Mouse (Mus musculus) embryonic facial prominence, embryonic 14.5 days (tissue): ENCODE data around the gene Lyrm9. TPM values are rescaled to one million over a fixed set of nuclear protein-coding genes. Genes with fewer than 3 reads are reported as not detected.
A peak's percentile ranks its signal among the peaks of the same experiment; 100 is the strongest.

Source experiments
- ATAC-seq: fragments of 200-750 bp; cut with Nextera tagmentation; 2 replicates; pipeline ENCODE4 v1.8.0; 2017; ENCODE audit warnings: low read depth, moderate number of reproducible peaks, moderate TSS enrichment
- DNase-seq: peaks from one replicate; pipeline ENCODE4 v3.0.0-alpha.2; 2015; ENCODE audit warnings: low spot score
- H3K27ac ChIP-seq: fragments of 300-500 bp; sonication (generic); replicated peaks from 2 replicates; pipeline ENCODE4 v1.5.1; 2014; ENCODE audit warnings: low read depth, mild to moderate bottlenecking, low read length, moderate library complexity
- H3K27me3 ChIP-seq: fragments of 300-500 bp; sonication (generic); replicated peaks from 2 replicates; pipeline ENCODE4 v1.6.1; 2014; ENCODE audit warnings: low read length; ENCODE audit not compliant: control insufficient read depth, insufficient read depth
- H3K36me3 ChIP-seq: fragments of 300-500 bp; sonication (generic); 2 replicates; pipeline ENCODE4 v1.6.1; 2014; ENCODE audit warnings: low read length, mixed read lengths; ENCODE audit not compliant: control insufficient read depth, insufficient read depth
- H3K4me1 ChIP-seq: fragments of 300-500 bp; sonication (generic); 2 replicates; pipeline ENCODE4 v1.6.1; 2014; ENCODE audit warnings: antibody characterized with exemption, low read length; ENCODE audit not compliant: control insufficient read depth, insufficient read depth
- H3K4me2 ChIP-seq: fragments of 300-500 bp; sonication (generic); 2 replicates; pipeline ENCODE4 v1.6.1; 2014; ENCODE audit warnings: low read depth, mild to moderate bottlenecking, low read length, moderate library complexity, mixed read lengths
- H3K4me3 ChIP-seq: fragments of 300-500 bp; sonication (generic); 2 replicates; pipeline ENCODE4 v1.5.1; 2014; ENCODE audit warnings: low read depth, mild to moderate bottlenecking, low read length
- H3K9ac ChIP-seq: fragments of 300-500 bp; sonication (generic); 2 replicates; pipeline ENCODE4 v1.6.1; 2014; ENCODE audit warnings: low read depth, mild to moderate bottlenecking, low read length, moderate library complexity, mixed read lengths
- H3K9me3 ChIP-seq: fragments of 300-500 bp; sonication (generic); 2 replicates; pipeline ENCODE4 v1.6.1; 2016; ENCODE audit warnings: low read length; ENCODE audit not compliant: control insufficient read depth
- WGBS: fragments of 180-500 bp; shearing (Covaris S2); extraction: QIAGEN DNeasy Blood & Tissue Kit; methylation state at CpG from one replicate; pipeline ENCODE4 v1.1.7; 2014; 5-methylcytosine and 5-hydroxymethylcytosine counted together
- polyA plus RNA-seq: library from polyadenylated mRNA; unstranded; fragments of >200 nt; fragmentation: Nextera tagmentation; extraction: Ambion mirVana; gene quantifications from 2 replicates; pipeline ENCODE4 v1.2.1, GENCODE M21; 2014

The Lyrm9 gene
- polyA plus RNA-seq, 1 experiment from 2014 or later = 14.2 TPM

DNA sequence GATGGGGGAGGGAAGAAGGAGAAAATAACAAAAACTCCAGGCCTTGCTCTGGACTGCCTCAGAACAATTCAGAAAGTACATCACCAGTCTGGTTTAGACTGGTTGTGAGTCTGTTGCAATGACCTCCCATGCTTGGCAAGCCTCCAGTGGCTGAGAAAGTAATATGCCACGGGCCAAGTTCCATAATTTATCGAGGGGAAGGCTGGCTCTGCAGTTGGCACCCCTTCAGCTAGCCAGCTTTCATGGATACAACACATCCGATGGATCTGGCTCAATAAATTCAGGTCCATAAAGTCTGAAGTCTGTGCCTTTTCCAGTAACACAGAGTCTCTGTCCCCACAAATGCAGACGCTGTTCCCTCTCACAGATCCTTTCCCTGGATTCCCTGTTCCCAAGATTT lies 34.8 kb upstream of the Lyrm9 start:
- Histone ChIP-seq H3K27me3 (no peaks in the 10 kb centered on the region), H3K27ac (no peak overlapping the region), H3K9me3 (no peaks in the 10 kb centered on the region), H3K4me3 (no peak overlapping the region), H3K9ac (no peak overlapping the region), H3K4me2 (no peak overlapping the region), H3K4me1 (peaks cover 10% of the 10 kb centered on the region; the same call in 1 of the 2 replicates), H3K36me3 (no peaks in the 10 kb centered on the region)
- ATAC-seq (no peak), DNase-seq (peak; percentile 83)
- 32% methylated on average over 4 of the region's 4 CpGs for WGBS

DNA sequence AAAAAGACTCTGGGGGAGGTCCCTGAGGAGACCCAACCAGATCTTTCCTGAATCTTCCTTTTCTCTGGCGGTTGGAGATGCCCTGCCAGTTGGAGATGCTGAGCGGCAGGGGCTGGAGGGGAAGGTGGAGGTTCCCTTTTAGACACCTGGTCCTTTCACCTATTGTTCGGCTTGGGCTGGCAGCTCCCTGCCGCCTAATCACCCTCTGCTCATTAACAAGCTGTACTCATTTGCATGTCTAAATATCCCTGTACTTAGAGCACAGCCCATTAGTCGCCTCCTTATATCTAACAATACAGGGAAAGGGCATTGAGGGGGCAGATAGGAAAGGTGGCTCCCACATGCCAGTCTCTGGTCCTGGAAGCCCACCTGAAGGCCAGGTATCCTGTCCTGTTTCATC lies 34.3 kb upstream of the Lyrm9 start:
- Histone ChIP-seq H3K4me2 (0 out of 2 replicates have a peak overlapping the region, but pooled peaks have one; percentile 36), H3K4me1 (peaks cover 10% of the 10 kb centered on the region; the same call in 1 of the 2 replicates), H3K36me3 (no peaks in the 10 kb centered on the region), H3K27ac (no peak overlapping the region), H3K27me3 (no peaks in the 10 kb centered on the region), H3K9me3 (no peaks in the 10 kb centered on the region), H3K4me3 (no peak overlapping the region), H3K9ac (no peak overlapping the region)
- no peak for ATAC-seq
- WGBS = 48% methylated on average over 5 of the region's 5 CpGs
- DNase-seq = no peak

DNA sequence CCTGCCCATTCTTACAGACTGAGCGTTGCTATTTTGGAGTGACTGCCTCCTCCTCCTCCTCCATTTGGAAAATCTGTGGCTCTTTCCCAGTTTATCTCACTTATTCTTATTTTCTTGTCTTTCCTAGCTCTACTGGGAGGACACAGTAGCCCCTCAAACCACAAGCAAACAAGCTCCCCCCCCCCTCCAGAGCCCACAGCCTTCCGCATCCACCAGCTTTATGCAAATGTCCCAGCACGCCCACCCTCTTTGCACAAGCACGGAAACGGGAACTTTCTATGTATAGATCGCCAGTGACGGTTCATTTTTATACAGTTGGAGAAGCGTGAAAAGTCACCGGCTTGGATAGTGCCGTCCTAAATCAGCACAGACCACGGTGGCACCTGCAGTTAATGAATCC lies 33.9 kb upstream of the Lyrm9 start:
- ATAC-seq = no peak
- WGBS = 36% methylated on average over 11 of the region's 11 CpGs

GRCm38 (mm10) chr11:78793116-78793515 lies 33.3 kb upstream of the Lyrm9 start:
- Histone ChIP-seq H3K36me3 (no peaks in the 10 kb centered on the region), H3K4me3 (no peak overlapping the region), H3K4me1 (peaks cover 10% of the 10 kb centered on the region; the same call in 1 of the 2 replicates), H3K27me3 (no peaks in the 10 kb centered on the region), H3K9ac (no peak overlapping the region), H3K9me3 (no peaks in the 10 kb centered on the region), H3K4me2 (no peak overlapping the region), H3K27ac (no peak overlapping the region)
- no peak for DNase-seq
- ATAC-seq = no peak
- WGBS = 81% methylated on average over 11 of the region's 11 CpGs

More for the DNA sequence above, 33.9 kb upstream of the Lyrm9 start:
- Histone ChIP-seq H3K27me3 (no peaks in the 10 kb centered on the region), H3K9me3 (no peaks in the 10 kb centered on the region), H3K4me3 (no peak overlapping the region), H3K9ac (no peak overlapping the region), H3K4me1 (peaks cover 10% of the 10 kb centered on the region; the same call in 1 of the 2 replicates), H3K4me2 (peak overlapping the region; percentile 36), H3K27ac (no peak overlapping the region), H3K36me3 (no peaks in the 10 kb centered on the region)
- DNase-seq = no peak

- 74% methylated on average over 10 of the region's 10 CpGs for WGBS
- Histone ChIP-seq H3K9ac (no peak overlapping the region), H3K27ac (no peak overlapping the region), H3K27me3 (no peaks in the 10 kb centered on the region), H3K36me3 (no peaks in the 10 kb centered on the region), H3K9me3 (no peaks in the 10 kb centered on the region), H3K4me2 (no peak overlapping the region), H3K4me1 (peaks cover 10% of the 10 kb centered on the region; the same call in 1 of the 2 replicates), H3K4me3 (no peak overlapping the region)
- DNase-seq = no peak
- no peak for ATAC-seq
Observed at GRCm38 (mm10) chr11:78796072-78796729, 30.2 kb upstream of the Lyrm9 start.

DNA sequence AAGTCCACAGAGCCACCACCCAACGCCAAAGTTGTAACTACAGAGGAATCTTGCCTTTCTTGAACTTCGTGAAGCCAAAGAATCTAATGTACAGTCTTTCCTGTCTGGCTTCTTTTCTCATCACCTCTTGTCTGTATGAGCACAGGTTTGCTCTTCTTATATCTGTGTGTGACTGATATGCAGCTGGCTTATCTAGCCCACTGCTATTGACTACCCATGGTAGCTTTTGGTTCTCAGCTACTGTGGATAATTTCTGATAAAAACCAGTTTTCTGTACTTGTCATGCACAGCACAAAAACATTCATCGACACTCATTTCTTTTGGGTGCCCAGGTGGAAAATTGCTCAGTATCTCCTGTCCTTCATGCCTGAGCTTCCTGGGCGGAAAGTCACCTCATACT lies 25.3 kb upstream of the Lyrm9 start:
- ATAC-seq = no peak
- Histone ChIP-seq H3K27me3 (no peaks in the 10 kb centered on the region), H3K4me1 (0 out of 2 replicates have a peak, but pooled peaks cover 7% of the 10 kb centered on the region), H3K27ac (no peak overlapping the region), H3K4me2 (no peak overlapping the region), H3K9me3 (no peaks in the 10 kb centered on the region), H3K36me3 (no peaks in the 10 kb centered on the region), H3K4me3 (no peak overlapping the region), H3K9ac (no peak overlapping the region)
- WGBS = 86% methylated on average over 4 of the region's 4 CpGs
- DNase-seq = no peak

DNA sequence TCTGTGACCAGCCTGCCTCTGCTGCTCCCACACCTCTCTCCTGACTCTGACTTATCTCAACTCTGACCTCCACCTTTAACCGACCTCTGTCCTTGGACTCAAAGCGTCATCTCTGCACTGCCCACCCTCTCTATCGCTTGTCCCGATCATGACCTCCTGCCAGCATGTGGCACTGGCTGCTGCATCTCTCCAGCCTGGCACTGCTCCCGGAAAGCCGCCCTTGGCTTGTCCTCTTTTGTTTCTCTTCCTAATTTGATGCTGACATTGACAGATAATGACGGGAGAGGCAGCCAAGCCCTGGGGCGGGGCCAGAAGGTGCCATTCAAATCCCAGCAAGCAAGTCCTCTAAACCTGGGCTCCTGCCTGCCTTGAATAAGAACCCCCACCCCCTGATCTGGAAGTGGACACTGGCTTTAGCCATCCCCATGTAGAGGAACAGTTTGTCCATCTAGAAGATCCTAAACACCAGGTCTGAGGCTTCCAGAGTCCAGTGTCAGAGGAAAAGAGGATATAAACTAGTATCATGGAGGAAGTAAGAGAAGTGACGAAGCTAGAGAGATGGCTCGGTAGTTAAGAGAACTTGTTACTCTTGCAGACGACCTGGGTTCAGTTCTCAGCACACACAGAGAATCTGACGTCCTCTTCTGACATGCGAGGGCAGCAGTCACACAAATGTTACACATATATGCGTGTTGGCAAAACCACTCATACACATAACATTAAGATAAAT lies 22.6 kb upstream of the Lyrm9 start:
- Histone ChIP-seq H3K4me3 (no peak overlapping the region), H3K36me3 (no peaks in the 10 kb centered on the region), H3K9me3 (no peaks in the 10 kb centered on the region), H3K27me3 (no peaks in the 10 kb centered on the region), H3K27ac (no peak overlapping the region), H3K4me1 (0 out of 2 replicates have a peak, but pooled peaks cover 8% of the 10 kb centered on the region), H3K9ac (no peak overlapping the region), H3K4me2 (no peak overlapping the region)
- no peak for DNase-seq
- no peak for ATAC-seq
- WGBS = 68% methylated on average over 14 of the region's 14 CpGs

DNA sequence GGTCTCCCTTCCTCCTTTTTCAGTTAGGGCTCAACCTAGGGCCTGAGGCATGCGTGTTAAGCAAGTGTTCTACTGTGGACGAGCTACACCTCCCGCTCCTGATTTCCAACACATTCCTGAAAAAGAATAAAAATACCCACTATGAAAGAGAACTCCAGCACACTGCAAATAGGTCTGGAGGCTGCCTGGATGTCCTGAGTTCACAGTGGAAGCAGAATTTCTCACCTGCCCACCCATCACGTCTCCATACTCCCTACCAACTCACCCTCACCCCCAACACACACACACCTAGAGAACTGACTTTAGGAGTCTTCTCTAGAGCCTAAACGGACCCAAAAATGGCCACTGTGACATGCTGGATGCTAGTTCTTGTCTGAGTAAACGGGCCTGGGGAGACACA lies 21.8 kb upstream of the Lyrm9 start:
- DNase-seq (no peak), ATAC-seq (no peak)
- 0 out of 2 replicates have a peak, but pooled peaks cover 8% of the 10 kb centered on the region for H3K4me1 ChIP-seq

More for the DNA sequence above, 21.8 kb upstream of the Lyrm9 start:
- WGBS = 77% methylated on average over 6 of the region's 6 CpGs
- Histone ChIP-seq H3K9me3 (no peaks in the 10 kb centered on the region), H3K4me2 (no peak overlapping the region), H3K27me3 (no peaks in the 10 kb centered on the region), H3K36me3 (no peaks in the 10 kb centered on the region), H3K4me3 (no peak overlapping the region), H3K27ac (no peak overlapping the region), H3K9ac (no peak overlapping the region)
